Mouse (Mus musculus) myocyte (in vitro differentiated cells): ENCODE data around the gene Auts2. TPM values are rescaled to one million over a fixed set of nuclear protein-coding genes. Genes with fewer than 3 reads are reported as not detected.

Experiments
- H3K27me3 ChIP-seq: one replicate; pipeline ENCODE4 v1.6.1; 2011; ENCODE audit not compliant: control insufficient read depth, insufficient read depth, insufficient read length
- H3K36me3 ChIP-seq: one replicate; pipeline ENCODE4 v1.6.1; 2011; ENCODE audit not compliant: control insufficient read depth, insufficient read depth
- H3K4me2 ChIP-seq: one replicate; pipeline ENCODE4 v1.6.1; 2011; ENCODE audit warnings: low read depth, control low read depth
- H3K4me3 ChIP-seq: one replicate; pipeline ENCODE4 v1.5.1; 2011; ENCODE audit warnings: mild to moderate bottlenecking, control low read depth, moderate library complexity
- H3K79me2 ChIP-seq: one replicate; pipeline ENCODE4 v1.6.1; 2011; ENCODE audit not compliant: control insufficient read depth, insufficient read depth
- H3ac ChIP-seq: one replicate; pipeline ENCODE4 v1.6.1; 2011; ENCODE audit not compliant: control insufficient read depth, insufficient read length
- CEBPB ChIP-seq: IDR thresholded peaks from 2 replicates; pipeline ENCODE4 v1.6.1; 2011; ENCODE audit warnings: mild to moderate bottlenecking, moderate library complexity; ENCODE audit not compliant: poor library complexity, insufficient read depth, severe bottlenecking
- E2F4 ChIP-seq: IDR thresholded peaks from one replicate; pipeline ENCODE4 v1.6.1; 2011; ENCODE audit warnings: mild to moderate bottlenecking, control low read depth, moderate library complexity; ENCODE audit not compliant: insufficient read depth
- MAX ChIP-seq: IDR thresholded peaks from one replicate; pipeline ENCODE4 v1.6.1; 2011; ENCODE audit warnings: low read depth, mild to moderate bottlenecking, control low read depth
- MYOD1 ChIP-seq, 3 experiments: IDR thresholded peaks; one replicate each; pipeline ENCODE4 v1.6.1; 2011; ENCODE audit warnings: control low read depth in 2 of 3, low read depth in 2 of 3, mild to moderate bottlenecking in 2 of 3, moderate library complexity in 1 of 3; ENCODE audit not compliant: insufficient read length in 2 of 3, control insufficient read depth in 1 of 3
- MYOG ChIP-seq, 3 experiments: IDR thresholded peaks; one replicate each; pipeline ENCODE4 v1.6.1; 2011; ENCODE audit warnings: control low read depth in 2 of 3, low read depth in 2 of 3, mild to moderate bottlenecking in 2 of 3; ENCODE audit not compliant: insufficient read length in 2 of 3, control insufficient read depth in 1 of 3, insufficient read depth in 1 of 3
- POLR2A ChIP-seq: IDR thresholded peaks from one replicate; pipeline ENCODE4 v1.6.1; 2011; ENCODE audit warnings: low read depth, mild to moderate bottlenecking, control low read depth, moderate library complexity; ENCODE audit not compliant: insufficient read length
- POLR2AphosphoS2 ChIP-seq: IDR thresholded peaks from one replicate; pipeline ENCODE4 v1.6.1; 2011; ENCODE audit warnings: low read depth, control low read depth; ENCODE audit not compliant: insufficient read length
- REST ChIP-seq: IDR thresholded peaks from one replicate; pipeline ENCODE4 v1.6.1; 2011; ENCODE audit warnings: mild to moderate bottlenecking, control low read depth, moderate library complexity; ENCODE audit not compliant: insufficient read depth, insufficient read length
- SRF ChIP-seq: IDR thresholded peaks from one replicate; pipeline ENCODE4 v1.6.1; 2011; ENCODE audit warnings: low read depth; ENCODE audit not compliant: control insufficient read depth, insufficient read length
- TCF12 ChIP-seq: IDR thresholded peaks from one replicate; pipeline ENCODE4 v1.6.1; 2011; ENCODE audit warnings: mild to moderate bottlenecking, control low read depth; ENCODE audit not compliant: poor library complexity, insufficient read depth, severe bottlenecking
- TCF3 ChIP-seq: IDR thresholded peaks from one replicate; pipeline ENCODE4 v1.6.1; 2011; ENCODE audit warnings: low read depth, control low read depth; ENCODE audit not compliant: insufficient read length
- USF1 ChIP-seq: IDR thresholded peaks from one replicate; pipeline ENCODE4 v1.6.1; 2011; ENCODE audit warnings: low read depth, mild to moderate bottlenecking, control low read depth, moderate library complexity
- polyA plus RNA-seq: library from polyadenylated mRNA; unstranded; fragments of >200 nt; fragmentation: generic; extraction: Trizol; gene quantifications from one replicate; pipeline ENCODE4 v1.2.1, GENCODE M21; 2012; ENCODE audit warnings: missing spikeins

Auts2 gene
- polyA plus RNA-seq, 1 experiment = 8.0 TPM

DNA sequence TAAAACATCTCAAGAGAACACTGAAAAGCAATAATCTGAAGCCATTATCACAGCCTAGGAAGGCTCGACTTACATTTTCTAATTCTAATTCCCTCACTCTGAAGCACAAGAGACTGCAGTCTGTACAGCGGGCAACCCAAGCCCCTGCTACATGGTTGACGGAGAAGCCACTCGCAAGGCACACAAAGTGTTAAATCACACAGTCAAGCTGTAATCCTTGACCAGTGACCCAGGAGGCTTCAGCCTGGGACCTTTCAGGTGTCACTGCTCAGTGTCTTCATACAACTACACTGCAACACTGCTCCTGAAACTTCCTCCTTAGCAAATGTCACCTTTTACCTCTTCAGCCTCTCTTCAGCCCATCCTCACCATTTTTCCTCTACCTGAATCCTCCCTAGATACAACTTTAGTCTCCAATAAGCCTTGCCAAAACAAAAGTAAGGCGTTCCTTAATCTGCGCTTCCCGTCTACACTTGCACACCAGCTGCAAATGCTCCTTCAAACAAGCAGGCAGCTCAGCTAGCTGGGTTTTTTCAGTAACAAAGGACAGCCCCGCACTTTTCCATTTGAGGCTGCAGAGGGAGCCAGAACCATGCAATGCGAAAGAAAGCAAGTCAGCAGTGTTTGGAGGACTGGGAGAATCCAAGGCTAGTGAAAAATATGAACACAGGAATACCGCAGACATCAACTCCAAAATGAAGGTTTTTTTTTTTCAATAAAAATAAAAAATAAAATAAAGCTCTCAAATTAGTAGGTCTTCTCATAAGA lies 311.7 kb downstream of the Auts2 start:
- Histone ChIP-seq H3K79me2 (no peaks in the 10 kb centered on the region), H3ac (no peak overlapping the region), H3K4me3 (no peak overlapping the region), H3K27me3 (no peaks in the 10 kb centered on the region), H3K4me2 (no peak overlapping the region), H3K36me3 (no peaks in the 10 kb centered on the region)
- TF ChIP-seq E2F4 = no peak
- TF ChIP-seq TCF12 = no peak
- no peak for TF ChIP-seq USF1
- TF ChIP-seq CEBPB = no peak
- no peak for TF ChIP-seq MYOG (IDR thresholded peaks at IDR 0.05; ENCODE audit: control insufficient read depth in 1 of 3, insufficient read depth in 1 of 3, insufficient read length in 2 of 3, low read depth in 2 of 3)
- TF ChIP-seq POLR2A = no peak
- TF ChIP-seq MYOD1 (IDR thresholded peaks at IDR 0.05; ENCODE audit: control insufficient read depth in 1 of 3, insufficient read length in 2 of 3, low read depth in 2 of 3) = no peak
- no peak for TF ChIP-seq POLR2AphosphoS2
- no peak for TF ChIP-seq REST
- no peak for TF ChIP-seq TCF3
- no peak for TF ChIP-seq MAX
- TF ChIP-seq SRF = no peak

DNA sequence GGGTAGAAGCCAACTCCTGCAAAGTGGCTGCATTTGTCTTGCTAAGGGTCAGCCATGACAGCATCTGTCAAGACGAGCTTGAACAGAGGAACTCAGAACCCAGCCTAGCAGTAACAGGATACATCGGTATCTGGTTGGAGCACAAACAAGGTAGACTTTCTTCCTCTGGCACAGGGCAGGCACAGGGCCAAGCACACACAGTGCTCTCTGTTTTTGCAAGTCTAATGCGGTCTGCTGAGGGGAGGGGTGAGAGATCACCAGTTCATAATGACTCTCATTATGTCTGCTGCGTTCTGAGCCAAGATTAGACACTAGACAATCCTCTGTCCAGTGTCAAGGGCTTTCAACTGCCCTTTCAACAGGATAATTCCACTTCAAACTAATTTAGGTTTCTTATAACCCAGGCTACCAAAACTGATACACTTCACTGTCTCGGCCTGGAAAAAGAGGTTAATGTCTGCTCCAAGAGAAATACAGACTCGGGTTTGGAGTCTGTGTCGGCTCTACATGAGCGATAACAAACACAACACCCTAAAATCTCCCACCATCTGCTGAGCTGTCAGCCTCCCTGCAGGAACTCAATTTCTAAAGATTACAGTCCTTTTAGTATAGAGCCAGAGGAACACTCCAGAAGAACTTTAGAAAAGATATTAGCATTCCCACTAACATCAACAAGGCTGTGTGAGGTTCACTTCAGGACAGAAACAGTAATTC lies 313.3 kb downstream of the Auts2 start:
- no peak for TF ChIP-seq REST
- TF ChIP-seq USF1 = no peak
- TF ChIP-seq TCF3 = no peak
- no peak for TF ChIP-seq E2F4
- TF ChIP-seq MAX = no peak
- TF ChIP-seq TCF12 = no peak
- no peak for TF ChIP-seq POLR2A
- TF ChIP-seq SRF = no peak
- TF ChIP-seq POLR2AphosphoS2 = no peak
- no peak for TF ChIP-seq CEBPB
- TF ChIP-seq MYOG (IDR thresholded peaks at IDR 0.05; ENCODE audit: control insufficient read depth in 1 of 3, insufficient read depth in 1 of 3, insufficient read length in 2 of 3, low read depth in 2 of 3) = no peak
- no peak for TF ChIP-seq MYOD1 (IDR thresholded peaks at IDR 0.05; ENCODE audit: control insufficient read depth in 1 of 3, insufficient read length in 2 of 3, low read depth in 2 of 3)

DNA sequence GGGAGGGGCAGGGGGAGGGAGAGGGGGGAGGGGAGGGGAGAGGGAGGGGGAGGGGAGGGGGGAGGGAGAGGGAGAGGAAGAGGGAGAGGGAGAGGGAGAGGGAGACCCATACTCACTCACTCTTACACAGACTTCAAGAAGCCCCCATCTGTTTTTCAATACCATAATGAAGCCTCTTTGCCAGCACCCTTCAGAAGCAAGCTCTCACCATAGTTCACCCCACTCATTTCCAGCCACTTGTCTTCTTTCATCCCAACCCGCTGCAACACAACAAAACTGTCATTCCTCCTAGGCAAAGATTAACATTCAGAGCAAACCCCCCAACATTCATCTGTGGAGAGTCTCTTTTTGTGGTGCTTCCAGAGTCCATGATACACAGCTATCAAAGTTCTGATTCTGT lies 314.1 kb downstream of the Auts2 start:
- Histone ChIP-seq H3K79me2 (no peaks in the 10 kb centered on the region), H3K27me3 (no peaks in the 10 kb centered on the region), H3K4me3 (no peak overlapping the region), H3K4me2 (no peak overlapping the region), H3ac (no peak overlapping the region), H3K36me3 (no peaks in the 10 kb centered on the region)
- TF ChIP-seq CEBPB (no peak), TCF12 (no peak), REST (no peak), SRF (no peak), USF1 (no peak), E2F4 (no peak), MYOD1 (IDR thresholded peaks at IDR 0.05; ENCODE audit: control insufficient read depth in 1 of 3, insufficient read length in 2 of 3, low read depth in 2 of 3) (no peak), MYOG (IDR thresholded peaks at IDR 0.05; ENCODE audit: control insufficient read depth in 1 of 3, insufficient read depth in 1 of 3, insufficient read length in 2 of 3, low read depth in 2 of 3) (no peak), TCF3 (no peak), MAX (no peak), POLR2AphosphoS2 (no peak), POLR2A (no peak)

More for the DNA sequence above, 313.3 kb downstream of the Auts2 start:
- no peak overlapping the region for H3K4me3 ChIP-seq
- no peak overlapping the region for H3K4me2 ChIP-seq
- H3K36me3 ChIP-seq = no peaks in the 10 kb centered on the region
- H3ac ChIP-seq = no peak overlapping the region
- H3K79me2 ChIP-seq = no peaks in the 10 kb centered on the region
- no peaks in the 10 kb centered on the region for H3K27me3 ChIP-seq

DNA sequence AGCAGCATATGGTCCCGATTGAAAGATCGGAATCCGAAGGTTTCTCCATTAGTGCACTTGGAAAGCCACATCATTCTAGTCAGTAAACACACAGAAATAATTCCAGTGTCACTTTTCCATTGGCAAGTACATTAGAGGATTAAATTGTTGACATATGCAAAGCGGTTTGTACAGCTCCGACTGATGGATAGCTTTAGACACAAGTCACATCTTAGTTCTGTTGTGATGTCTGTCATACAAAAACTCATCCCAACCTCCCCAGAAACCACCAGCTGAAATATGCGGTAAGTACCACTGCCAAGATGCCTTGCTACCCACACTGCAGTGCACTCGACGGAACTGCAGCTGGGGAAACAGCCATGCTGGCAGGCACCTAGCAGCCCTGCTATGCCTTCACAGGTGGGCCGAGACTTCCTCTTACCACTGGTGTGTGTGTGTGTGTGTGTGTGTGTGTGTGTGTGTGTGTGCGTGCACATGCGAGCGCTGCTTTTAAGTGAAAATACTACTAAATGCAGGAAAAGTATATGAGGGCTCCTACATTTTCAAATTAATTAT lies 322.7 kb downstream of the Auts2 start:
- TF ChIP-seq POLR2AphosphoS2 (no peak), SRF (no peak), TCF12 (no peak), CEBPB (no peak), MYOD1 (IDR thresholded peaks at IDR 0.05; ENCODE audit: control insufficient read depth in 1 of 3, insufficient read length in 2 of 3, low read depth in 2 of 3) (no peak), POLR2A (no peak), MAX (no peak), MYOG (IDR thresholded peaks at IDR 0.05; ENCODE audit: control insufficient read depth in 1 of 3, insufficient read depth in 1 of 3, insufficient read length in 2 of 3, low read depth in 2 of 3) (no peak), USF1 (no peak), REST (no peak), TCF3 (no peak), E2F4 (no peak)
- H3K4me2 ChIP-seq = no peak overlapping the region
- no peak overlapping the region for H3ac ChIP-seq
- H3K36me3 ChIP-seq = no peaks in the 10 kb centered on the region
- no peaks in the 10 kb centered on the region for H3K27me3 ChIP-seq
- H3K4me3 ChIP-seq = no peak overlapping the region
- H3K79me2 ChIP-seq = no peaks in the 10 kb centered on the region
